Mouse (Mus musculus) bone marrow, adult 2 months (tissue): ENCODE data around the gene Cd5l.

Source experiments
- CTCF ChIP-seq: fragments of 200-500 bp; IDR thresholded peaks from 2 replicates; pipeline ENCODE4 v1.5.1; 2011; ENCODE audit warnings: low read length, control low read depth; ENCODE audit not compliant: control insufficient read depth, insufficient read depth
- POLR2A ChIP-seq: fragments of 200-500 bp; IDR thresholded peaks from 2 replicates; pipeline ENCODE4 v1.6.1; 2011; ENCODE audit warnings: low read depth, mild to moderate bottlenecking, control low read depth, low read length, borderline replicate concordance; ENCODE audit not compliant: control insufficient read depth

DNA sequence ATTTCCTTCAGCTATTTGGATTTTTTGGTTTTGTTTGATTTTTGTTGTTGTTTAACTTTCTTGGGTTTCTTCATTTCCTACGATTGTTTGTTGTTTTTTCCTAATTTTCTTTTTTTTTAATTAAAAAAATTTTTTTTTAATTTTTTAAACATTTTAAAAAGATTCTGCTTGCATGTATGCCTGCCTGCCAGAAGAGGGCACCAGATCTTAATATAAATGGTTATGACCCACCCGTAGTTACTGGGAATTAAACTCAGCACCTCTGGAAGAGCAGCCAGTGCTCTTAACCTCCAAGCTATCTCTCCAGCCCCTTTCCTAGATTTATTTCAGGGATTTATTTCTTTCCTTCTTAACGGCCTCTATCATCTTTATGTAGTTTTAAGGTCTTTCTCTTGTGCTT lies 33.9 kb upstream of the Cd5l start:
- TF ChIP-seq CTCF (no peak), POLR2A (no peak)
